Mouse (Mus musculus) kidney, adult 2 months (tissue): ENCODE results near the gene Atg4a-ps.

Experiments
- CTCF ChIP-seq: fragments of 200-500 bp; conservative IDR thresholded peaks from 2 replicates; pipeline ENCODE4 v1.5.1; 2011; ENCODE audit warnings: low read depth, mild to moderate bottlenecking, control low read depth, low read length, moderate library complexity, mixed read lengths; ENCODE audit not compliant: insufficient read depth, insufficient read length
- POLR2A ChIP-seq: fragments of 200-500 bp; IDR thresholded peaks from one replicate; pipeline ENCODE4 v1.6.1; 2011; ENCODE audit warnings: low read depth, low read length, control low read depth

- no peak for TF ChIP-seq CTCF
- TF ChIP-seq POLR2A, result no peak
Measured at GRCm38 (mm10) chr3:103601561-103601960, 44.3 kb downstream of the Atg4a-ps start.
